Mouse (Mus musculus) MN1 (cell line): ENCODE results near the gene Vmn1r1.
"Not testable (repeated sequence)": the region's sequence is repeated elsewhere in the genome, so short reads cannot be mapped to it uniquely, and the experiment has no call there.

Experiments used
- DNase-seq: peaks from one replicate; pipeline ENCODE4 v3.0.0-alpha.2; 2016; ENCODE audit warnings: low spot score

Vmn1r1 gene

GRCm38 (mm10) chr1:182164386-182164785 is at the start of gene Vmn1r1:
Gene Vmn1r1, minus strand, starts transcription at chr1:182164486.
- DNase-seq, result no peak

- no peak for DNase-seq
Measured at GRCm38 (mm10) chr1:182210322-182210721, 46.0 kb upstream of the Vmn1r1 start.

GRCm38 (mm10) chr1:182192581-182192980 is 28.3 kb upstream of the Vmn1r1 start:
- no peak for DNase-seq

- no peak for DNase-seq
Measured at GRCm38 (mm10) chr1:182191816-182192545, 27.7 kb upstream of the Vmn1r1 start.

GRCm38 (mm10) chr1:182191181-182191580 is 26.9 kb upstream of the Vmn1r1 start:
- DNase-seq, result no peak

GRCm38 (mm10) chr1:182189669-182190440 is 25.6 kb upstream of the Vmn1r1 start:
- DNase-seq, result no peak

- DNase-seq, result not testable (repeated sequence)
Measured at GRCm38 (mm10) chr1:182182449-182182848, 18.2 kb upstream of the Vmn1r1 start.

GRCm38 (mm10) chr1:182181456-182182305 is 17.4 kb upstream of the Vmn1r1 start:
- DNase-seq, result no peak

GRCm38 (mm10) chr1:182176985-182177384 is 12.7 kb upstream of the Vmn1r1 start:
- DNase-seq, result not testable (repeated sequence)

GRCm38 (mm10) chr1:182170206-182170605 is 5.9 kb upstream of the Vmn1r1 start:
- not testable (repeated sequence) for DNase-seq

GRCm38 (mm10) chr1:182162951-182163350 is 1.3 kb downstream of the Vmn1r1 start:
- no peak for DNase-seq

- no peak for DNase-seq
Measured at GRCm38 (mm10) chr1:182159575-182159974, 4.7 kb downstream of the Vmn1r1 start.

GRCm38 (mm10) chr1:182157734-182158133 is 6.6 kb downstream of the Vmn1r1 start:
- no peak for DNase-seq

GRCm38 (mm10) chr1:182149966-182150365 is 14.3 kb downstream of the Vmn1r1 start:
- DNase-seq, result no peak

- DNase-seq, result no peak
Measured at GRCm38 (mm10) chr1:182148864-182149514, 15.3 kb downstream of the Vmn1r1 start.

GRCm38 (mm10) chr1:182145546-182145945 is 18.7 kb downstream of the Vmn1r1 start:
- DNase-seq, result no peak

GRCm38 (mm10) chr1:182143288-182143687 is 21.0 kb downstream of the Vmn1r1 start:
- DNase-seq, result peak; percentile 28

- DNase-seq, result no peak
Measured at GRCm38 (mm10) chr1:182142725-182143124, 21.6 kb downstream of the Vmn1r1 start.

- DNase-seq, result peak; percentile 84
Measured at GRCm38 (mm10) chr1:182140370-182140769, 23.9 kb downstream of the Vmn1r1 start.

- DNase-seq, result no peak
Measured at GRCm38 (mm10) chr1:182139937-182140336, 24.3 kb downstream of the Vmn1r1 start.

GRCm38 (mm10) chr1:182138172-182138571 is 26.1 kb downstream of the Vmn1r1 start:
- no peak for DNase-seq
